Mouse (Mus musculus) layer of hippocampus, adult 9-11 months (tissue): ENCODE results near the gene Pnrc1.

Source experiments
- DNase-seq: peaks from one replicate; pipeline ENCODE4 v3.0.0; 2022

Pnrc1 gene

GRCm38 (mm10) chr4:33264979-33265726, 24.8 kb downstream of the Pnrc1 start:
- DNase-seq: peak; percentile 45

GRCm38 (mm10) chr4:33262897-33263296, 27.1 kb downstream of the Pnrc1 start:
- no peak for DNase-seq

GRCm38 (mm10) chr4:33261311-33261753, 28.6 kb downstream of the Pnrc1 start:
- DNase-seq: peak; percentile 44

GRCm38 (mm10) chr4:33260311-33260710, 29.7 kb downstream of the Pnrc1 start:
- DNase-seq: no peak

GRCm38 (mm10) chr4:33257263-33257964, 32.5 kb downstream of the Pnrc1 start:
- no peak for DNase-seq

- no peak for DNase-seq
Observed at GRCm38 (mm10) chr4:33254706-33255105, 35.3 kb downstream of the Pnrc1 start.

- no peak for DNase-seq
Observed at GRCm38 (mm10) chr4:33250867-33251266, 39.1 kb downstream of the Pnrc1 start.

GRCm38 (mm10) chr4:33249716-33250230, 40.2 kb downstream of the Pnrc1 start:
- DNase-seq: no peak

- no peak for DNase-seq
Observed at GRCm38 (mm10) chr4:33248915-33249314, 41.0 kb downstream of the Pnrc1 start.

GRCm38 (mm10) chr4:33248062-33248889, 41.7 kb downstream of the Pnrc1 start:
- peak; percentile 99 for DNase-seq

- DNase-seq: peak; percentile 99
Observed at GRCm38 (mm10) chr4:33247479-33248053, 42.4 kb downstream of the Pnrc1 start.

GRCm38 (mm10) chr4:33245853-33246395, 44.0 kb downstream of the Pnrc1 start:
- no peak for DNase-seq

- no peak for DNase-seq
Observed at GRCm38 (mm10) chr4:33243921-33244320, 46.0 kb downstream of the Pnrc1 start.

GRCm38 (mm10) chr4:33243016-33243758, 46.8 kb downstream of the Pnrc1 start:
- DNase-seq: no peak

GRCm38 (mm10) chr4:33242536-33242935, 47.4 kb downstream of the Pnrc1 start:
- DNase-seq: no peak

GRCm38 (mm10) chr4:33230881-33231280, 59.1 kb downstream of the Pnrc1 start:
- no peak for DNase-seq

- DNase-seq: no peak
Observed at GRCm38 (mm10) chr4:33229639-33230038, 60.3 kb downstream of the Pnrc1 start.

- DNase-seq: no peak
Observed at GRCm38 (mm10) chr4:33227164-33227563, 62.8 kb downstream of the Pnrc1 start.

GRCm38 (mm10) chr4:33224003-33224675, 65.8 kb downstream of the Pnrc1 start:
- no peak for DNase-seq

- no peak for DNase-seq
Observed at GRCm38 (mm10) chr4:33221847-33222246, 68.1 kb downstream of the Pnrc1 start.
